Mouse (Mus musculus): ENCODE results near the gene Wee1. TPM values are rescaled to one million over a fixed set of nuclear protein-coding genes. Genes with fewer than 3 reads are reported as not detected.

Gene Wee1
- polyA plus RNA-seq (2015; fragmentation: Illumina TruSeq; extraction: RNeasy Lipid Tissue Mini Kit (QIAGEN cat#74804); ENCODE audit: insufficient read depth, low read depth, low replicate concordance) = 1.1 TPM

DNA sequence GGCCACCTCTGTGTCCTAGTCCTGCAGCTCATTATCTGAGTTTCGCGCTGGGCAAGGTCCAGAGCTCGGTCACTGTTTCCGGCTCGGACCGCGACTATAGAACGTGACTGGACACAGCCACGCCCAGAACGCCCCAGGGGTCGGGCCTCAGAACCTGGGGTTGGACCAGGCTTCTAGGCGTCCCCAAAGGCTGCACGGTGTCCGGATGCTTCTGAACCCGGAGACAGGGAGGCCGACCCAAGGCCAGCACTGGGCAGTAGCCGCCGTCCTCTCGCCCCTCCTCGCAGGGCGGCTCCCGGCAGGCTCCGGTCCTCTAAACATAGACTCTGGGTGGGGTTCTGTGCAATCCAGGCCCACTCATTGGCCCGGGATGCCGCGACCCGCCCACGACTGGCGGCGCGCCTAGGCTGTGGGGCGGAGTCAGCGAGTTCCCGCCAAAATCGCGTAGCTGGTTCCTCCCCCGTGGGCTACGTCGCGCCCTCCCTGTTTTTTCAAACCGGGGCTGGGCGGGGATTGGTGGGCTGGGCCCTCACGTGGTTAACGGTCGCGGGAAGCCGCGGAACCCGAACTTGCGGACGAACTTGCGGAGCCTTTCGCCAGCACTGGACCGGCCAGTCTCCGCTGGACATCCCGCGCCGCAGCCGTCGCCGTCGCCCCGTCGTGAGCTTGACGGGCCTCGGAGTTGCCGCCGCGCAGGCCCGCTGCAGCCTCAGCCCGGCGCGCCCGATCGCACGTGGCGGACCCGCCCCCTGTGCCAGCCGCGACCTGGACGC lies at the start of gene Wee1:
TSS of gene Wee1 (plus strand) at position 531 of the 773 bp plus-strand sequence.

Other genes starting within 250 kb of the Wee1 start
- 23.0 TPM for gene Dennd5a, start 161.6 kb upstream of the Wee1 start, polyA plus RNA-seq (2015; fragmentation: Illumina TruSeq; extraction: RNeasy Lipid Tissue Mini Kit (QIAGEN cat#74804); ENCODE audit: insufficient read depth, low read depth, low replicate concordance)
- gene Tmem41b, start 135.1 kb upstream of the Wee1 start, polyA plus RNA-seq (2015; fragmentation: Illumina TruSeq; extraction: RNeasy Lipid Tissue Mini Kit (QIAGEN cat#74804); ENCODE audit: insufficient read depth, low read depth, low replicate concordance) = 9.2 TPM
- 16.7 TPM for gene Ipo7, start 103.8 kb upstream of the Wee1 start, polyA plus RNA-seq (2015; fragmentation: Illumina TruSeq; extraction: RNeasy Lipid Tissue Mini Kit (QIAGEN cat#74804); ENCODE audit: insufficient read depth, low read depth, low replicate concordance)
- gene Zfp143, start 60.8 kb upstream of the Wee1 start, polyA plus RNA-seq (2015; fragmentation: Illumina TruSeq; extraction: RNeasy Lipid Tissue Mini Kit (QIAGEN cat#74804); ENCODE audit: insufficient read depth, low read depth, low replicate concordance) = 3.4 TPM
- 7.0 TPM for gene Swap70, start 99.7 kb downstream of the Wee1 start, polyA plus RNA-seq (2015; fragmentation: Illumina TruSeq; extraction: RNeasy Lipid Tissue Mini Kit (QIAGEN cat#74804); ENCODE audit: insufficient read depth, low read depth, low replicate concordance)